Mouse (Mus musculus) cerebellum, postnatal 14 days (tissue): Measurements from ENCODE around the gene Shbg.
"Not testable (repeated sequence)": the region's sequence is repeated elsewhere in the genome, so short reads cannot be mapped to it uniquely, and the experiment has no call there.

ENCODE experiments used
- DNase-seq, 2 experiments: peaks; one replicate each; pipeline ENCODE4 v3.0.0; 2021; ENCODE audit warnings: mixed read lengths in 2 of 2

The Shbg gene

DNA sequence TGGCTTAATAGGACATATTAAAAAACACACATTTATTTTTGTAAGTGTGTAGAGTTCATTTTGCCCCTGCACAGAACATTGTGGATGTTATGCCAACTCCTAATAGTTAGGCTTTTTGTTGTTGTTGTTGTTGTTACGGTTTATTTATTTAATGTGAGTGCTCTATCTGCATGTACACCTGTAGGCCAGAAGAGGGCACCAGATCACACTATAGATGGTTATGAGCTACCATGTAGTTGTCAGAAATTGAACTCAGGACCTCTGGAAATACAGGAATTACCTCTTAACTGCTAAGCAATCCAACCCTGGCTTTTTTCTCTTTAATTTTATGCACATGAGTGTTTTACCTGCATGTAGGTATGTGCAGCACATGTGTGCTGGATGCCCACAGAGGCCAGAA, 12.1 kb upstream of the Shbg start:
- DNase-seq = no peak

DNA sequence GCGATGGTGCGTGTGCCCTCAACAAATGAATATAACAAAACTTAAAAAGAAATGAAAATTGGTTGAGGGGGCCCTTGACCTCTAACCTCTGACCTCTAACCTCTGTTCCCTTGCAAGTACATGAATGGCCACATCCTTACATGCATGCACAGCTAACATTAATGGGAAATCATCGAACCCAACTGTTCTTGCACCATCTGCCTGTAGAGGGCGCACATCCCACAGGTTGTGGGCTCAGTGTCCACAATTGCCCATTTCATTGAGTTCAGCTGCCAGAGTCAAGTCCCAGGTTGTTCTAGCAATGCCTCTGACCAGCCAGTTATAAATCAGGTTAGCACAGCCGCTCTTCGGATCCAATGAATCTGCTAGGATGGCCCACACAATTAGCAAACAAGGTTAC, 10.6 kb upstream of the Shbg start:
- DNase-seq = peak; percentile 92 to 94

DNA sequence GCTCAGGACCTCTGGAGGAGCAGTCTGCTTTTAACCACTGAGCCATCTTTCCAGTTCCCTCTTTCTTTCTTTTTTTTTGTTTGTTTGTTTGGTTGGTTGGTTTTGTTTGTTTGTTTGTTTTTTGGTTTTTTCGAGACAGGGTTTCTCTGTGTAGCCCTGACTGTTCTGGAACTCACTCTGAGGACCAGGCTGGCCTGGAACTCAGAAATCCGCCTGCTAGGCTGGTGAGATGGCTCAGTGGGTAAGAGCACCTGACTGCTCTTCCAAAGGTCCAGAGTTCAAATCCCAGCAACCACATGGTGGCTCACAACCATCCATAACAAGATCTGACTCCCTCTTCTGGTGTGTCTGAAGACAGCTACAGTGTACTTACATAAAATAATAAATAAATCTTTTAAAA, 6.6 kb upstream of the Shbg start:
- DNase-seq = not testable (repeated sequence)

DNA sequence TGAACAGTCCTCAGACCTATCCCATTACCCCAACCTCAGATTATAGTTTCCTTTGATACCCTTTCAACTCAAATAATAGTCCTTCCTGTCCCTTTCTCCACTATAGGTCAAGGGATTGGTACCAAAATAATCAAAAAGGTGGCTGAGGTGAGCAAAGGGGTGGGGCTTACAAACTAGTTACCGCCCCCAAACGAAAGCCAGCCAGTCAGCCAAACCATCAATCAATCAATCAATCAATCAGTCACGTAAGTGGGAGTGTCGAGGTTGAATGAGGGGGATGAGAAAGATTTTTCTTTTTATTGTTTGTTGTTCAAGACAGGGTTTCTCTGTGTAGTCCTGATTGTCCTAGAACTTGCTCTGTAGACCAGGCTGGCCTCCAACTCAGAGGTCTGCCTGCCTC, 5.3 kb upstream of the Shbg start:
- DNase-seq = no peak

DNA sequence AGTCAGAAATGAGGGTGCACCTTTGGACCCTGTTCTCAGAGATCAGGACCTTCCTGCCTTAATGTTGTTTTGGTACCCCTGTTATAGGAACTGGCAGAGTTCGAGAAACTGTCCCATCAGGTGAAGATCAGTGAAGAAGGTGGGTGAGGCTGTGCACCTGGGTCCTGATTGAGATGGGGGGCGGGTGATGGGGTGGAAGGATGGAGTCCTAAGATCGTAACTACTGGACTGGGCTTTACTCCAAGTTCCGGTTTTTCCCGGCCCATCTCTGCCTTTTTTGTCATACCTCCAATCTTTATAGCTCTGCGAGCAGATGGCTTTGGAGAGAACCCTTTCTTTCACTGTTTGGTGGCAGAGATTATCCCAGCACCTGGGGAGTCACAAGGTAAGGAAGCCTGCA, 4.7 kb upstream of the Shbg start:
- peak; percentile 74 to 78 for DNase-seq

DNA sequence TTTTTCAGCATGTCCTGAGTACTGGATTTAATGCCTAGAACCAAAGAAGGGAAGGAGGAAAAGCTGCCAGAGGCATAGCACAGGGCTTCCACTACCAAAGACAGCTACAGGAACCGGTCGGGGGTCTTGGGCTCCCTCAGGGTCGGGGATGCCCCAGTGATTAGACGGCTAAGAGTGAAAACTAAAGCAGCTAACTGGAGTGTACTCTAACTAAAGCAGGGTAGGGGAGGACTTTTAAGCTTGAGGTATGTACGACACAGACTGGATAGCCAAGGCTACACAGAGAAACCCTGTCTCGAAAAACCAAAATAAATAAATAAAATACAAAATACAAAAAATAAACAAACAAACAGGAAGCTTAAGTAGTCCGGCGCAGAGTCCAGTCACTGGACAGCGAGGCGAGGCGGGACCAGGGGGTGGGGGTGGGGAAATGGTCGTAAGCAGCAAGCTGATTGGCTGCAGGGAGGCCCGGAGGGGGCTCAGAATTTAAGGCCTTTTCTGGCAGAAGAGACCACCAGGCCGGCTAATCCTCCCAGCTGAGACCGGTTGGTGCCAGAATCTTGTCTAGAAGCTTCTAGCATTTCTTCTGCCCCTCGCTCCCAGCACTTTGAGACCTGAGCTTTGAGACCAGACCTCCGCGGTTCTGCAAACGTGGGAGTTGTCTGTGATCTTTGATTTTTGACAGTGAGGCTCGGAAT, 4.0 kb upstream of the Shbg start, which contains the start of gene Sat2:
Gene Sat2, plus strand, starts transcription at position 454 of the 698 bp plus-strand sequence.
- DNase-seq = peak; percentile 82 to 83

DNA sequence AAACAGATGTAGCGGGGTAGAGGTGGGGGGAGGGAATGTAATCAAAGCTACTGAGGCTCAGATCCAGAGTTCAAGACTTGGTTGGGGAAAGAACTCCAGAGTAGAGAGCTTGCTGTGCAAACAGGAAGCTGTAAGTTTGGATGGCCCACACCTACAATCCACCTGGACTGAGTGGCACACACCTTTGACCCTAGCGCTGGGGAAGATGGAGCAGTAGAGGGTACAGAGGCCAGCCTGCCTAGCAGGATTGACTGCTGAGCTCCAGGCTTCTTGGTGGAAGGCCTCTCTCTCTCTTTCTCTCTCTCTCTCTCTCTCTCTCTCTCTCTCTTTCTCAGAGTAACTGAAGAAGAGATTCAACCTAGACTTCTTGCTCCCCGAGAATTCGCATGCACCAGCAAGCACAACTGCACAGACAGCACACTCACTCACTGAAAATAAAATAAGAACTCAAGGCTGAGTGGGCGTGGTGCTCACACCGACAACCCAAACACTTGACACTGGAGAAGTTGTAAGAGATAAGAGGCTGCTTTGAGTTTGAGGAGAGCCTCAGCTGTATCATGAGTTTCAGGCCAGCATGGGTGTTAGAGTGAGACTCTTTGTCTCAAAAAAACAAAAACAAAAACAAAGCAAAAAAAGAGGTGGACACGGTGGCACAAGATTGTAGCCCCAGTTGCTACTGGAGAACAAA, 2.8 kb upstream of the Shbg start:
- no peak for DNase-seq

DNA sequence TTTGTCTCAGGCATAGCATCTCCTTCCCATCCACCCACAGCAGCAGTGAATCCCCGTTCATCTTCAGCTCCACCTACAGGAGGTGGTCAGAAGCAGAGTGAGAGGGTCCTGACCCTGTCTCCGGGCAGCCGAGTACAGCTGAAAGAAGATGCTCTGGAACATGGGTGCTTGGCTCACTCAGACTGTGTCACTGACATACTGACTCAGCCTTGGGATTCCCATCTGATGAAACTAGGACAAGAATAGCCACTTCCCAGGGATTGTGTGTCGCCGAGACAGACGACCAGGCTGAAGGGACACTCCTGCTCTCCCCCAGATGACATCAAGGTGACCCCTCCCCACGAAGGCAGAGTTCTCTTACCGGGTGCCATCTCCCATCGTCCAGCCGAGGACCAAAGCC, 924 bp downstream of the Shbg start:
- DNase-seq = no peak

DNA sequence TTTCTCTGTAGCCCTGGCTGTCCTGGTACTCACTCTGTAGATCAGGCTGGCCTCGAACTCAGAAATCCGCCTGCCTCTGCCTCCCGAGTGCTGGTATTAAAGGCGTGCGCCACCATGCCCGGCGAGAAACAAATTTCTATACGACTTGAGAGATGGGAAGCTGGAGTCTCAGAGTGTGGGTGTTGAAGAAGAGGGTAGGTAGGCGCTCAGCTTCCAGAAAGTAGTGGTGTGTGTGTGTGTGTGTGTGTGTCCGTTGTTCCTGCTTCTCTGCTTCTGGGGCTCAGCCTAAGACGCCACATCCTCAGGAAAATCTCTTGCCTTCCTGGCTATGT, 3.5 kb downstream of the Shbg start:
- DNase-seq = not testable (repeated sequence)

DNA sequence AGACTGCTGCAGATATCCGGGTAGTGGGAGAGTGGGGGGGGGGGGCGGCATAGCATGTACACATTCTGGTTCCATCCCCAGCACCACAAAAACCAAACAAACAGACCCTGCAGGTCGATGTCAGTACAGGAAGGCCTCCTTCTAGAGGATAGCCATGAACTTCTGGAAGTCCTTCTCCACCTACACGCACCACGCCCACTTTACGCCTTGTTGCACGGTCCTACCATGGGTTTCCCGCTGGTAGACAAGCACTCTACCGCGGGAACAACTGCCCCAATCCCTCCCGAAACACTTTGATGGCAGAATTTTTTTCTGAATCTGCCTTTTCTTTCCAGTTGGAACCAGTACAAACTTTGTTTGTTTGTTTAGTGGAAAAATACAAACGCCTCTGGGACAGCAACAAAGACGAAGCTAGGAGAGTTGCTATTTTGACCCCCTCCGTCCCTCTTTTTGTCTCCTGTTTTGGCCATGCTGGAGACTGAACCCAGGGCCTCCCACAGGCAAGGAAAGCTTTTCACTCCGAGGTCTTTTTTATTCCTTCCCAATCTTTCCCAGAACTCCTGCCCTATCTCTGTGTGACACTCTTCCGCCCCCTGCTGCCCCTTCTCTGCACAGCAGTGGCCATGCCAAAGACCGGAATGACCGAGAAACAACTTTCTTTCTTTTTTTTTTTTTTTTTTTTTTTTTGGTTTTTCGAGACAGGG, 4.0 kb downstream of the Shbg start:
- DNase-seq = peak; percentile 86 to 91

DNA sequence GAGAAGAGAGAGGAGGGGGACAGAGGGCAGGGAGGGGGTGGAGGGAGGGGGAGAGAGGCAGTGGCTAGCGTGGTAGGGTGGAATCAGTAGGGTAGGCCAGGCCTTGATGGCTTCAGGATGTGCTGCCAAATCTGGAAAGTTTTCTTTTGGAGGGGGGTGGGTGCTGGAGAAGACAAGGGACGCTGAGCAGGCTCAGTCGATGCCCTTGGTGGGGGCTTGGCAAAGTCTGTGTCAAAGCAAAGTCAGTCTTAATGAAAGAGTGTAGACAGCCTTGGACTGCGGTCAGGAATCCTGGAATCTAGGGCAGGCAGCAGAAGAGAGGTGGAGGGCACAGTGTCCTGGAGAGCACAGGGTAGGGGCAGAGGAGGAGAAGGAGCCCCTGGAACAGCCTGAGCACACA, 6.8 kb downstream of the Shbg start:
- DNase-seq = no peak

DNA sequence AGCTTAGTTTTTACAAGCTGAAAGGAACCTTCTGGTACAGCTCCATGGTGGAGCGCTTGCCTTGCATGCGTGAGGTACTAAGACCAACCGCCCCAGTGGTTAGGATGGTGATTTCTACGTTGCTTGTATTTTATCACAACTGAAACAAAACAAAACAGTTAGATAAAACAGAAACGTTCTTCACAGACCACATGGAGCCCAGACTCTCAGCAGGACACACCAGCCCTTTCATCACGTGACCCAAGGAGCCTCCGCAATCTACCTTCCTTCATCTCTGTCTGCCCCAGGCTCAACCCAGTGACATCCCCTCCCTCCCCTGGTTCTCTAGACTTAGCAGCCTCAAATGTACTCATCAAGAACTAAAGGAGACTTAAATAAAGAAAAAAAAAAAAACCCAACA, 8.3 kb downstream of the Shbg start:
- DNase-seq = no peak

DNA sequence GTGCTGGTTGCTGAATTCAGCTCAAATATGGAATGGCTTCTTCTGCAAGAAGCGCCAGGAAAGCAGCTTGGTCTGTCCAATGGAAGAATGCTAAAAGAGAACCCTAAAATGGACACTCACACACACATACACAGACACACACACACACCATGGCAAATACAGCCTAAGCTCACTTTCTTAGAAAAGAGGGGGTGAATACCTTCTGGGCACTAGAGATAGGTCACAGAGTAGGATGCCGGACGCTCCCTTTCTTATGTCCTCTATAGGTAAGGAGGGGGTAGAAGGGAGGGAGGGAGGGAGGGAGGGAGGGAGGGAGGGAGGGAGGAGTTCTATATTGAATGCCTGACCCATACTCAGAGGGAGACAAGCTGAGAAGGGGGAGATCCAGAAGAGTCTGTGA, 9.2 kb downstream of the Shbg start:
- DNase-seq = no peak

DNA sequence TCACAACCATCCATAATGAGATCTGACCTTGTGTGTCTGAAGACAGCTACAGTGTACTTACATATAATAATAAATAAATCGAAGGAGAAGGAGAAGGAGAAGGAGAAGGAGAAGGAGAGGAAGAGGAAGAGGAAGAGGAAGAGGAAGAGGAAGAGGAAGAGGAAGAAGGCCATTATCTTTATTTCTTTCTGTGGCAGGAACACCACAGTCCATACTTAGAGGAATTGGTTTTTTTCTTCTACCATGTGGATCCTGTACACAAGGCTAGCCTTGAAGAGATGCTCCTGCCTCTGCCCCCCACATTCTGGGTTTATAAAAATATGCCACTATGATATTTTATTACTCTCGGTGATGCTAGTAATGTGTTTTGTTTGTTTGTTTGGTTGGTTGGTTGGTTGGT, 10.9 kb downstream of the Shbg start:
- no peak for DNase-seq

DNA sequence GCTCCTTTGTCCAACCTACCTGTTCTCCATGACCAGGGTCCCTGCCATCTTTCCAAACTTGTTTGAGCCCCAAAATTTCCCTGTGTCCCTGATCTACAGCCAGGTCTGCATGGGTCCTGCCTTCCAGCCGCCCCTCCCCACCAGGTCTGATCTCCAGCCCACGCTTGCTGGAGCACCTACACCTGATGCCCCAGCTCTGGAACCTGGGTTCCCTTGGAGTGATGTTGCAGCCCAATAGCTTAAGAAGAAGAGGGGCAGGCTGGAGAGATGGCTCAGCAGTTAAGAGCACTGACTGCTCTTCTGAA, 11.3 kb downstream of the Shbg start:
- peak in 1 of 2 experiments; percentile 38 for DNase-seq

DNA sequence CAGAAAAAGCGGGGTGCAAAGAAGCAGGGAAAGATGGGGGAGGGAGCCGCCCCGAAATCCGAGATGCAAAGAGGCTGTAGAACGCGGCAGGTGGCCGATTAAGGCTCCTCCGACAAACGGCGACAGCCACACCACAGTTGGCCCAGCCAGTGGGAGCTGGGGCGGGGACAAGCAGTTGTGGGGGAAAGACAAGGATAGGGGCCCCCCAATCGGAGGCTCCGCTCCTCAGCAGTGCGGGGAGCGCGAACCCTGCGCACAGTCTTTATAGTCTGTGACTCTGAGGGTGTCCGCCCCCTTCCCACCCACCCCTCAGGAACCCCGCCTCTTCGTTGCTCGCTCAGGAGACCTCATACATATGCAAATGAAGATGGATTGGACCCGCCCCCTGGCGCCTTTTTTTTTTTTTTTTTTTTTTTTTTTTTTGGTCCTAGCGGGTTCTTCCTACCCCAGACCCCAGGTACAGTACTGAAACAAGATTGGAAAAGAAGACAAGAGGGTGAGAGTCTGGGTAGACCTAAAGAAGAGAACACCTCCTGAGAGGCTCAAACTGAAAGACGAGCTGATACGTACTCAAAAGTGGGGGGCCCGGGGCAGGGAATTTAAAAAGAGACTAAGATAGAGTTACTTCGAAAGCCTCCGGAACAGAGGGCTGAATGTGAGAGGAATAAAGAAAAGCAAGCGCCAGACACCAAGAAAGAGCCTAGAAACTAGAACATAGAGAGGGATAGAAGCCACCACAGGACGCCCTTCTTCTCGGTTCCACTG, 11.8 kb downstream of the Shbg start, which contains the start of gene Atp1b2:
Gene Atp1b2, minus strand, starts transcription at position 217 of the 765 bp plus-strand sequence.
- DNase-seq = peak; percentile 92 to 94

DNA sequence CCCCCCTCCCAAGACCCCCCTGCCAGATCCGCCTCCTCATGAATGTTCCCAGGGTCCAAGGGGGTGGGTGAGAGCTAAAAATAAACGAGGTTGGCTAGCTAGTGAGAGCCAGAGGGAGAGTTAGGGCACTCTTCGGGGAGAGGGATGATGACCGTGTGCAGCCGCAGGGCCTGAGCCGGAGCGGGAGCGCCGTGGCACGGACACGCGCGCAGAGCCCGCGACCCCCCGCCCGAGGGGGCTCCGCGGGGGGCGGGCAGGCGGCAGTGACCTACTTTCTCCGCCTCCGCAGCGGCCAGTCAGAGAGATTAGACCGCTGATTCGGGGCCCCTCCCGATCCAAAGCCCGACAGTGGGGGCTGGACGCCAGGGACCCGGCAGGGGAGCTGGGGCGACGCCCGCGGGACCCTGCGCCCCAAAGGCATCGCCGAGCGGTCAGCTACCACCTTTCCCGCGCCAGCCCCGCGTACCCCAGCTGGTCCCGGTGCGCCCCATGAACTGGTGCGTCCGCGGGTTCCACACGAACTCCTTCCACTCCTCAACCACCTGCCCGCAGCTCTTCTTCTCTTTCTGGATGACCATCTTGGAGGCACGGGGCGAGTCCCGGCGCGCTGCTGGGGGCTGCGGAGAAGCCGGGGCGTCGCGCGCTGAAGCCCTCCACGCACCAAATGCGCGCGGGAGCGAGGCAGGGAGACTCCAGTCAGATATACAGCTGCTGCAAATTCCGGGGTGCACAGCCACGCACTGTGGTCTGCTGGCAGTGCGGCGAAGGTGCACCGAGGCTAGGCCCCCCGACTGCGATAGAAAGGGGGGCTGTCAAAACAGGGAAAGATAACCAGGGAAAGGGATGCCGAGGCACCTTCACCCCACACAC, 12.7 kb downstream of the Shbg start:
- DNase-seq = peak; percentile 89 to 90

DNA sequence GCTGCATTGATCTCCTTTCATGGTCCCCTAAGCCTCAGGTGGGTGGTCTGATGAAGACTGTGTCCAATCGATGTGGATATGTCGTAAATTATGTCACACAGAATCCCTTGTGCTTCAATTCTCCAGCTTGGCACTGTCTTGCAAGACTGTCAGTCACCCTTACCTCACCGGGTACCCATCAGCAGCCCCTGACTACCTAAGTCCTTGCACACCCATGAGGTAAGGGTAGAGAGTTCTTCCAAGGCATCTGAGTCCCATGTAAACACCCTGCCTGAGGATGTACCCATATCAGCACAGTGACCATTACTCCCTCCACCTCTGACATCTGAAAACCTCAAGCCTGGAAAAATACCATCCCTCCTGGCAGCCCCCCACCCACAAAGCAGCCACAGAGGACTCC, 13.4 kb downstream of the Shbg start:
- peak in 1 of 2 experiments; percentile 34 for DNase-seq

DNA sequence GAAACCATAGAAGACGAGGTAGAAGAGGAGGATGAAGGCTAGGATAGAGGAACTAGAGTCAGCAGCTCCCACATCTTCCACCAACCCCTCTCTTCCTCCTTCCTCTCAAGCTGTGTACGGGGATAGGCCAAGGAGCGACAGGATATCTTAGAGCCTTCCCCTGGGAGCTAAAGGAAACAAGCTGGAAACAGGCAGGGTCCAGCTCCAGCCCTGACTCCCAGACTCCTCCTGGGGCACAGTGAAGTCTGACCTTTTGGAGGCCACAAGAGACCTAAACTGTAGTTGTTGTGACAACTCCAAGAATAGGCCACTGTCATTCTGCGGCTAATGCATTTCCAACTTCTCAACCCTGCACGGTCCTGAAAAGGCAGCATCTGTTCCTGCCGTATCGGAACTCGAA, 14.2 kb downstream of the Shbg start:
- DNase-seq = no peak

DNA sequence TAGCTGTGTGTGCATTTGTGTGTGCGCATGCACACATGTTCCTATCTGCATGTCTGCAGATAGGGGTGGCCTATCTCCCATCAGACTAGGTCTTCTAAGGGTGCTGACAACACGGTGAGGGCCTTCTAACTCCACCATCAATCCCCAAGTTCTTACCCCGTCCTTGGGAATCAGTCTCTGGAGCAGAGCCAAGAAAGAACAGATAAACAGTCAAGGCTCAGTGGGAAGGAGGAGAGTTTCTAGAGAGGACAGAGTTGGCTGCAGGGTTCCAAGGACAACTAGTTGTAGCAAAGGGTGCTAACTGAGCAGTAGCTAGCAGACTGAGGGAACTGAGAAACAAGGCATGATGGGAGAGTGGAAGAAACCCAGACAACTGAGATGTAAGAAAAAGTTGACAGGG, 15.9 kb downstream of the Shbg start:
- DNase-seq = no peak

DNA sequence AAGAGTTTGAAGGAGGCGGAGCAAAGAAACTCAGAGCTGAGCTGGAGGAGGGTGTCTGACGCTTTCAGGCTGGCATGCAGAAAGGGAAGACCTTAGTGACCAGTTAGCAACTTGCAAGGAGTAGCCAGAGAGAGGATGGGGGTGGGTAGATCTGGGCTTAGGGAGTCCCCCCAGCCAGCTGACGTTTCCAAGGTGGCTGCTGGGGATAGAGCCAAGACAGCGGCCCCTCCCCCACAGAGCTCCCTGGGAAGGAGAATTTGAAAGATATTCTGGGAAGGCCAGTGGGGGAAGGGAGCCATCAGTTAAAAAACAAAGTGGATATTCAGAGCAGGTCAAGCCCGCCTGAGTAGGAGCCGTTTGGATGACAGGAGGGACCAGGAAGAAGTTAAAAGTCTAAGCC, 17.6 kb downstream of the Shbg start:
- peak; percentile 70 to 82 for DNase-seq

DNA sequence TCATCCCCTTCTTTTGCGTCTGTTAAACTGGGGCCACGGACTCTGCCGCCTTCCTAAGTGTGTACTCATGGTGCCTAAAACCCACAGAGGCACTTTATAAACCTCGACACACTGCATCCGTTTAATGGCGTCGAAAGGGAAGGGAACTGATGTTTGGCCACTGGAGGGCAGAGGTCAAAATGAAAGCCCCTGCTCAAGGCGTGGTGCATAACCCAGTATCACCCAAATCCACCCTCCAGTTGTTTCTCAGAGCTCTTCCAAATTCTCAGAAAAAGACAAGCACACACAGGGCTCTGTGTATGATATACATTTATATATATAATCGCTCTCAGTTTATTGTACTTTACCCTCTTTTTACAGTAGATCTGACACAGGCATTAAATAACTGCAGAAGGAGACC, 18.3 kb downstream of the Shbg start:
- DNase-seq = no peak
